Mouse (Mus musculus) v-Abl transformed pro-B cells (cell line): ENCODE data around the gene Grn.
"Not testable (repeated sequence)": the region's sequence is repeated elsewhere in the genome, so short reads cannot be mapped to it uniquely, and the experiment has no call there.

Experiments used
- in situ Hi-C, 2 experiments: fragments of 400-800 bp; cut with MboI; formaldehyde crosslinking; loops; one replicate each; pipeline ENCODE4 v1.15.1; 2025; ENCODE audit not compliant: unreplicated experiment in 2 of 2

Grn gene

DNA sequence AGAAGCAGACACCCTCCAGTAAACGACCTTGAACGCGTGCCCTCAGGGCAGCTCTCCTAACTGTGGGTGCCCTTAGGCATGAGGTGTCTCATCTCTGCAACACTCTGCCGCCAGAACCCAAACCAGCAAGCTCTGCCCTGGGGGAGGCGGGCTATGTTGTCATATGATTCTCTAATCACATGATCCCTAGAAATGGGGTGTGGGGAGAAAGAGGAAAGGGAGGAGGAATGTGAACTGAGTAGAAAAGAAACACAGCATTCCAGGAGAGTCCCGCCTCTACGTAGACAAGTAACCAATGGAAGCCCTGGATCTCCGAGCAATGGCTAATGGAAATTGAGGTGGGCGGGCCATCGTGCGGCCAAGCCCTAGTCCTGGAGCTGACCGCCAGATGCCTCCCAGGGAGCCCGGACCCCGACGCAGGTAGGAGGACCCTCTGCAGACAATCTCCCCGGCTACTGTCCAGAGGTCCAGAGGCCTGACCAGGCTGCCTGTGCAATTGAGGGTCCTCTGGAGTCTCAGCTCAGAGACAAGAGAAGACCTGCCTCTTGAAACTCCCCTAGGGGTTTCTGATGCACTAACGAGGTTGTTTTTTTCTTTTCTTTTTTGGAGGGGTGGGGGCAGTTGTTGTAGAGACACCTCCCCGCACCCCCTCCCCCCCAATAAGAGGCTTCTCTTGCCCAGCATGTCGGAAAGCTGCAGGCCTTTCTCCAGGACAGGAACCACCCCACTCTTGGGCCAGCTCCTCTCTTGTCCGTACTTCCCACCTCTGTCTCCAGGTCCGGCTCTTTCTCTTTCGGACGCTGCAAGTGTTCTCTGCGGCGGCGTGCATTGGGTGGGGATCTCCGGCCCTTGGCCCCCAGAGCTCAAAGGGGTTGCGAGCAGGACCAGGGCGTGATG lies at the start of gene Grn:
Gene Grn, plus strand, starts transcription at position 195 of the 897 bp plus-strand sequence.
- in situ Hi-C loops: loop anchor here in 1 of 2 experiments (10.0 kb wide), 1 partner anchor 126 kb away; no protein-coding TSS in a partner anchor

DNA sequence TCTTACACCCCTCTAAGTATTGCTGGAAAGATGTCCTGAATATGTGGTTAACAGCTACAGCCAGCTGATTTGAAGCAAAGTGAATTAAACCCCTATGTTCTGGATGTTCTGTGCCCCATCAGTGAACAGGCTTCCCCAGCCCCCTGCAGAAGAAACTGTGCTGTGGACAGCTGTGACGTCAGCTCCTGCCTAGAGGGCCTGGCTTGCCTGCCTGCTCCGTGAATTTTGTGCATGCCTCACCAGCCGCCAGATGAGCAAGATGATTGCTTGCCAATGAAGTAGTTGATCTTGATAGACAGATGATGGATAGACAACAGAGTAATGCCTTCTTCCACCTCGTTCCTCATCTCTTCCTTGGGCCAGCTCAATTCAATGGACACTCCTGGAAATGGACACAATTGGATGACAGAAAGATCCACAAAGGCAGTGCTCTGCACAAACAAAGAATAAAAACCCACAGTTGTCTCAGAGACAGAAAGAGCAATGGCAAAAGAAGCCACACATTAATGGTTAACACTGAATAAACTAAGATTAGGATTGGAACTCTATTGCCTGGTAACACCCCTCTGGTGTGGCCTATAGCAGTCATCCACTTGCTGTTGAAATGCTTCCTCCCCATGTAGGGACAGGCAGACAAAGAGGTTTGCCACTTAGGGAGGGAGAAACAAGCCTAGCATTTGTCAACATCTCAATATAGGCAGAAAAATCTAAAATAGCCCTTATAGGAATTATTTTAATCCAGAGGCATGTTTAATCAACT lies 48.6 kb upstream of the Grn start:
- in situ Hi-C loops: loop anchor here in 1 of 2 experiments (5.0 kb wide), 1 partner anchor 44 kb away; no protein-coding TSS in a partner anchor

DNA sequence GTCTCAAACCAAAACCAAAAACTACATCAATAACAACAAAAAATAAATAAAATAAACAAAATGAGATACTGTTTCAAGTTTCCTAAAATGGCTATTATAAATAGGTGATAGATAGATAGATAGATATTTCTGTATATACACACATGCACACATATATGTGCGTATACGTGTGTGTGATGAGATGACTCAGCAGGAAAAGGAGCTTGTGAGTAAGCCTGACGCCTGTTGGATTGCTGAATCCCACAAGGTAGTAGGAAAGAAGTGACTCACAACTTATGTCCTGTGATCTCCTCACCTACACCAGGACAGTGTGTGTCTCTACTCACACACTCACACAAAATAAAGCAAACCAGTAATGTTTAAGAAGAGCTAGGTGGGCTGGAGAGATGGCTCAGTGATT lies 47.3 kb upstream of the Grn start:
- in situ Hi-C loops: loop anchor here in 1 of 2 experiments (5.0 kb wide), 1 partner anchor 45 kb away; no protein-coding TSS in a partner anchor

DNA sequence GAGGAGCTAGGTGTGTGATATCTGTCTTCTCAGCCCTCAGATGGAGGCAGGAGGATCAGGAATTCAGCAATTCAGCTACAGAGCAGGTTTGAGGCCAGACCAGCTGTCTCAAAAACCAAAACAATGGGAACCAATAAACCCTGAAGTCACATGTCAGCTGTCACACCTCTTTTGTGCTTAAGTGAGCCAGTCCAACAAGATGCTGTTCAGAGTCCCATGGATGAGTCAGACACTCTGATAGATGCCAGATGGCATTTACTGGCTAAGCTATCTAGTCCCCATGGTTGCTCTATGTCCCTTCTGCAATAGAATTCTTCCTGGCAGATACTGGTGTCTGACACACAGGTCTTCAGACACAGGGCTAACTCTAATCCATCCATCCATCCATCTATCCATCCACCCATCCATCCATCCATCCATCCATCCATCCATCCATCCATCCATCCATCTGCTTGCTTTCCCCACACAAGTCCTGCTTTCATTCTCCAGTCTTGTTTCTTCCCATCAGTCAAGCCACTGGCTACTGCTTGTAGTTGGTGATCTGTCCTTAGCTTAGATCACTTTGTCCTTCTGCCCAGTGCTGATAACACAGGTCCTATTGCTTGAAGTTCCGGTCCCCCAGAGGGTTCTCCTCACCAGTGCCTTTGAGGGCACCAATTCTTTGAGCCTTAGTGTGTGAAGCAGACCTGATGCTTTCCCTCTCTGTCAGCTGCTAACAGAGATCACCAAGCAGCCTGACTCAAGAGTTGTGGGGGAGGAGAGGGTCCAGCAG lies 46.6 kb upstream of the Grn start:
- in situ Hi-C loops: loop anchor here in 1 of 2 experiments (5.0 kb wide), 1 partner anchor 46 kb away; no protein-coding TSS in a partner anchor

DNA sequence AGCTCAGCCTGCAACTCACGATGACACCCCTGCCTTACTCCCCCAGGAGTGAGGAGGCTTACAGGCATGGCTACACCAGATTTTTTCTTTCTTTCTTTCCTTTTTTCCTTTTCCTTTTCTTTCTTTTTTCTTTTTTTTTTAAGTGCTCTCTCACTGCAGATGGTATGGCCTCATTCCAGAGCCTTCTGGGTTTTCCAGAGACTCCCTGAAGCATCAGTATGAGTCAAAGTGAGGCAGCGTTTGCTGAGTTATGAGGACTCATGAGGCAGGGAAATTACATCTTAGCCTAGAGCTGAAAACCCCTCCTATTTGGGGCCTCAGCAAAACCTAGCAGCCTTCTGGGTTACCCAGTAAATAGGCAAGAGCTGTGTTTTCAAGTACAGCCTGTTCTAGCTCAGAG lies 45.7 kb upstream of the Grn start:
- in situ Hi-C loops: loop anchor here in 1 of 2 experiments (5.0 kb wide), 1 partner anchor 47 kb away; no protein-coding TSS in a partner anchor

DNA sequence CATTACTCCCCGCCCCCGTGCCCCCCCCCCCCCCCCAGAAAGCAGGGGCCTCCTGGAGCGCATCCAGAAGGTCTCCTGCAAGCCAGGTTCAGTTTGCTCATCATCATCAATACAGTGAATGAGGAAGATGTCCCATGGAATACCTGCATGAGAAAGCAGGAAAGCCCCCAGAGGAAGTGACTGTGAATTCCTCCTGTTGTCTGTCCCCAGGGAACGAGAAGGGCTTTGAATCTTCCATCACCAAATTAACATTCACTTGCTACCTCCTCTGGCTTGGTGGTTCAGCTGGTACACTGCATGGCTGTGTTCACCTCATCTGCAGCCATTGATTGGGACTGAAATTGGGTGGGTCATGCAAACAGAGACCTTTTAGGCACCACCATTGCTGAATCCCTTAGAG lies 45.0 kb upstream of the Grn start:
- in situ Hi-C loops: no loop called here

DNA sequence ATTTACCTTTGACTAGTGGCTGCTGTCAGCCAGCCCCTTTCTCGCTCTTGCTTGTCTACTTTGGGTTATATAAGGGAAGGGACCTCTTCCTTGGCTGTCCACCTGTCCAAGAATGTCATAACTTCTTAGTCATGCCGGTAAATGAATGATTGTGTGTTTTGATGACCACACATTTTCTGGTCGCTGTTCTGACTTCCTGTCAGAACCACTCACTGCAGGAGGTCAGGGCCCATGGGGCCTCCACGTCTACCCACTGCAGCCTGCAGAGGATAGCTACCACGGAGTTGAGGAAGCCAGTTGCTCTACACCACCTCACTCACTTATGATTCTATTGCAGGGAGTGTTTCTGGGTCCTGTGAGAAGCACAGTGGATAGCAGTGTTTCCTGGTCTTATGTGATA lies 44.0 kb upstream of the Grn start:
- in situ Hi-C loops: no loop called here

DNA sequence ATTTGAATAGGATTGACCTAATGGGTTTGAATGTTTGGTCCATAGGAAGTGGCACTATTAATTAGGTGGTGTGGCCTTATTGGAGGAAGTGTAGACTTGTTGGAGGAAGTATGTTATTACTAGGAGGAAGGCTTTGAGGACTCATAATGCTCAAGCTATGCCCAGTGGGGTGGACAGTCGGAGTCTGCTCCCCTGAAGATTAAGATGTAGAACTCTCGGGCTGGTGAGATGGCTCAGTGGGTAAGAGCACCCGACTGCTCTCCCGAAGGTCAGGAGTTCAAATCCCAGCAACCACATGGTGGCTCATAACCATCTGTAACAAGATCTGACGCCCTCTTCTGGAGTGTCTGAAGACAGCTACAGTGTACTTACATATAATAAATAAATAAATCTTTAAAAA lies 40.7 kb upstream of the Grn start:
- in situ Hi-C loops: not testable (repeated sequence)

DNA sequence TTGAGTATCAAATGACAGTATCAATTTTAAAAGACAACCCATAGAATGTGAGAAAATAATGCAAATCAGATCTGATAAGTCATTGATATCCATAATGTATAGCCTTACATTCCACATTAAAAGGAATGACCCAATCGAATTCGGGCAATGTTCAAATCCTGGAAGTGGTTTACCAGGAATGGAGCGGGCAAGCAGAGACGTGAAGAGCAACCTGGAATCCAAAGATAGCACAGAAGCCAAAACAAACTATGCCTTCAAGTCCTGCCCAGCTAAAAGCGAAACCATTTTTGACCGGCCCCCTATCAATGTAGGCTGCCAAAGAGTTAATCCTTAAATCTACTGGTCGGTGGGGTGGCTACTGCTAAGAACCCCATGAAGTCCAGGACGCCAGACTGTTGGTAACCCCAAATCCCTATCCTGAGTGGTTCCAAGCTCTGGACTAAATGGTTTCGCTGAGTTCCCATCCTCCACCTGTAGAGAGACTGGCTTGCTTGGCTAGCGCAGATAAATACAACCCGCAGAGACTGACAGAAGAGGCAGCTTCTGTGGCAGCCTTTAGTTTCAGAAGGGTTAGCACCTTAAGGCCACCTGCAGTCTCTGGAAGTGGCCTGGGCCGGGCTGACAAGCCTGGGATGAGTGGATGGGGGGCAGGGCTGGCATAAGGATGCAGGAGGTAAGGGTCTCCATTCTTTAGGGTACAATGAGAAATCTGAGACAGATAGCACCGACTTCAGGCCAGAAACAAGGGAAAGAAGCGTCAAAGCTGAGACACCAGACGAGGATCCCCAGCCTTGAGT lies 37.5 kb upstream of the Grn start:
- in situ Hi-C loops: no loop called here

DNA sequence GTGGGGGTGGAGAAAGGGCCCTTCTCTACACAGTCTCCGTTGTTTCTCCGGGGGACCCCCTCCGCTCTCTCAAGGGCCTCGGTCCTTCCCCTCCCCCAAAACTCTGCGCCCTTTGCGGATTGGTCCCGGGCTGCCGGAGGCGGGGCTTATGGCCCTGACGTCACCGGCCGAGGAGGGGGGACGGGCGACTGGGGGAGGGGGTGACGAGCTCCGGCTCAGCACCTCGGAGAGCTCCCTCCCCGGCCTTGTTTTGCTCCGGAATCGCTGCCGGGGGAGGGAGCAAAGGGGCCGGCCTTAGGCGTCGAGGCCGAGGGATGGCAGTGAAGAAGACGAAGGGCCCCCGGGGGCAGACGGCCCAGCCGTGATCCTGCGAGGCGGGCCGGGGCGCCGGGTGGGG lies 36.9 kb upstream of the Grn start, which contains the start of gene Rundc3a:
Gene Rundc3a, plus strand, starts transcription at position 166 of the 397 bp plus-strand sequence.
- in situ Hi-C loops: no loop called here

DNA sequence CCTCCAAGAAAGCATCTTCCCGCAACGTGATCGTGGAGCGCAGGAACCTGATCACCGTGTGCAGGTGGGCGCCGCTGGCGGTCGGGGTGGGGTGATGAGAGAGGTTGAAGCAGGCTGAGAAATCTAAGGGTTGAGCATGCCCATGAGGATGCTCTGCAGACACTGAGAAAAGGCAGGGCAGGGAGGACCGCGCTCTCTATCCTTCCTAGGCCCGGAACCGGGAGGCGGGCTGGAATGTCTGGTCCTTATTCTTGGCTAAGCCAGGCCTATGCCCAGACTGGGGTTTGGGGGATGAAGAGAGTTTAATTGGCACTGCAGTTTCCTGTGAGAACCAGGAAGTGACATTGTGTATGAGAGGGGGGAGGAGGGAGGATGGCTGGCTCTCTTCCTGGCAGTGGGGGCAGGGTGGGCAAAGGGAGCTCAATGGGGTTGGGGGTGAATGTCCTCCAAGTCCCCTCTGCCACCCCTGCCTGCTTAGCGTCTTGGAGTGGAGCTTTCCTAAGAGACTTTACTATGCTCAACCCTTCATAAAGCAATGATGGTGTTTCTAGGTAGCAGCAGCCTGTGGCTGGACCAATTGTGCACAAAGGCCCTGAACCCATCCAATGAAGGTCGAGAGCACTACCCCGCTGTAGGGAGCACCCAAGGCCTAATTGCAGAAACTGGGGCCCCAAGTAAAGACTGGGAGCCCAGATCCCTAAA lies 36.2 kb upstream of the Grn start:
- in situ Hi-C loops: no loop called here

DNA sequence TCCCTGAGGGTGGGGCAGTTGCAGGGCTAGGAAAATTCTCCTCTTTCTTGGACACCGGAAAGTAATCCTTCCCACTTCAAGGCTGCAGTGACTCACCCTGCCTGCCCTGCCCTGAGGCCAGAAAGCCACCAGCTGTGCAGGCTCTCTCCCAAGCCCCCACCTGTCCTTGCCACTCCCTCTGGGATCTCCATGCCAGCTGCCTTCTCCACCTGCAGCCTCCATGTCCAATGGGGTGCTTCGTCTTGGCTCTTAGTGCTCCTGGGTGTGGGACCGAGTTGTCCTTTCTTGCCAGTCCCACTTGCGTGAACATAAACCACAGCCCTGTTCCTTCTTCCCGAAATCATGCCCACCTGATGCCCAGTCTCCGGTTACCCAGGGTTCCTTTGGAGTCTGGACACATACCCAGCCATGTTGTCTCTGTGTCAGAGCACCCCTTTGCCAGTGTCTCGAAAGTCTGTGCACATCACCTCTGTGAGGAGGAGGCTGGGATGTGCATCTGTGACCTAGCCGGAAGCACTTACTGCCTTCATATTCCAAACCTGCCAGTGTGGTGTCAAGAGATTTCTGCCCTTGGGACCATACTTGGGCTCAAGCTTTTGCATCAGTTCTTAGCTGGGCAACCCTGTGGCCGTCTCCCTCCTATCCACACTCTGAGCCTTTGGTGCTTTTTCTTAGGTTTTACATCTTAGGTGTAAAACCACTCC lies 35.5 kb upstream of the Grn start:
- in situ Hi-C loops: no loop called here

DNA sequence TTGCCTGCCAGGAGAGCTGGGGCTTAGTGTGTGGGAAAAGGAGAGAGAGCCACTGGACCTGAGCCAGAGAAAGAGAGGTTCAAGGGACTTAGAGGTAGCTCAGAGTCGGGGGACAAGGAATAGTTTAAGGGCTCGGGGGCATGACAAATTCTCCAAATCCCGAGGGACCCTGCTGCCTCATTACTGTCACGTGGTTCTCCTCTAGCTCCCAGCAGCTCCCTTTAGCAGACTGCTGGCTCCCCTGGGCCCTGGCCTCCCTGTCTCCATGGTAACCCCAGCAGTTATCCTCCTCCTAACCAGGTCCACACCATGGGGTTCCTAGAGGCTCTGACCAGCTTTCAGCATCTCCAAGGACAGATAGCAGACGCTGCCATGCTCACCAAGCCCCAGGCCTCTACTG lies 34.9 kb upstream of the Grn start:
- in situ Hi-C loops: no loop called here

DNA sequence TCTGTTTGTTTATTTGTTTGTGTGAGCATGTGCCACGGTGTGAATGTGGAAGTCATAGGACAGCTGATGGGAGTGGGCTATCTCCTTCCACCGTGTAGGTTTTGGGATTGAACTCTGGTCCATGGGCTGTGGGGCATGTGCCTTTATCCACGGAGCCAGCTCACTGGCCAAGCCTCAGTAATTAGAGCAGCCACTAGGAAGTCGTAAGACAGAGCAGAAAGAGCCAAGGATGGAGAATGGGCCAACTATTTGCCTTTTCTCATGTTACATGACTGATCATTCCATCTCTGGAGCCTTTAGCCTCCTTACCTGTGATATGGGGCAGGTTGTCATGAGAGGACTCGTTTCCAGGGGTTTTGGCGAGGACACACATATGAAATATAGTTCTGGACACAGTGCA lies 33.9 kb upstream of the Grn start:
- in situ Hi-C loops: no loop called here

DNA sequence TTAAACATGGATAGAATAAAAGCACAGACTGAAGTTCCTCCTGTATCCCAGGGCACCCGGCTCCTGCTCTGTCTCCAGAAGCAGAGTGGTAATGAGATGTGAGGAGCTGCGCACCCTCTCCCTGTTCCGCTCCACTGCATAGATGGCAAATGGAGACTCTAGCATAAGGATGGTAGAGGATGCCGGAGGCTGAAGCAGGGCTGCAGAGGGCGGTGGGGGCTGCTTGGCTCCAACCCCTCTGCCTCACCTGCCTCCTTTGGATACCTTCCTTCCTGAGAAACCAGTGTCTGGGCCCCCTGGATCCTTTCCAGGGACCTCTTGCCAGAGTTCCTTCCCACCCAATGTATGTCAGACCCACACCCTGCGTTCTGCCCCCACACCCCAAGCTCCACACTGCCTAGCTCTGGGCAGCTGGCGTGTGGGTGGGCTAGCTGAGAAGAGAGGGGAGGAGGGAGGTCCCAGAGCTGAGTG lies 33.4 kb upstream of the Grn start:
- in situ Hi-C loops: no loop called here

DNA sequence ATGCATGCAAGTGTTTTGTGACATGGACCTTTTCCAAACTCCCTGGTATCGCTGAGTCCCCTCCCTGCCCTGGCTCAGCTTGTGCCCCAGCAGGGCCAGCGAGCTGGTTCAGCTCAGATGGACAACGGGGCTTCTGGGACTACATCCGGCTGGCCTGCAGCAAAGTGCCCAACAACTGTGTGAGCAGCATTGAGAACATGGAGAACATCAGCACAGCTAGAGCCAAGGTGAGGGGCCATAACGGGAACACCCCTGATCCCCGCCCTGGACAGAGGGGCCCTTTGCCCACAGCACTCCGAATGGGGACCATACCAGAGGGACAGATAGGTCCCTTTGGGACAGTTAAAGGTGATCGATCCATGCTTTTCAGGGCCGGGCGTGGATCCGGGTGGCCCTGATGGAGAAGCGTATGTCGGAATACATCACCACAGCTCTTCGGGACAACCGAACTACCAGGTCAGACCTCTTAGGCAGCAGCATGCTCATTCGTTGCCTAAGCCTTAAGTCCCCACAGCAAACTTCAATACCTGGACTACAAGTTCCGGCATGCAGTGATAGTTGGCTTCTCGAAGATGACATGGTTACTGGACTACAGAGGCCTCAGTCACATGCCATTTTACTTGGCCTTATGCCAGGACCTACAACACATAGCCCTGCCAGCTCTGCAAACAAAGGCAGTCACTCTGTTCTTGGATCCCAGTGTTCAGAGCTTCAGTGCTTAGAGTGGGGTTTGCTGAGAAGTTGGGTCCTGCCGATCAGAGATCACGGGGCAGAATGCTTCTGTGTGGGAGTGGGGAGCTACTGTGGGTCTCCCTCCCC lies 31.9 kb upstream of the Grn start:
- in situ Hi-C loops: no loop called here

DNA sequence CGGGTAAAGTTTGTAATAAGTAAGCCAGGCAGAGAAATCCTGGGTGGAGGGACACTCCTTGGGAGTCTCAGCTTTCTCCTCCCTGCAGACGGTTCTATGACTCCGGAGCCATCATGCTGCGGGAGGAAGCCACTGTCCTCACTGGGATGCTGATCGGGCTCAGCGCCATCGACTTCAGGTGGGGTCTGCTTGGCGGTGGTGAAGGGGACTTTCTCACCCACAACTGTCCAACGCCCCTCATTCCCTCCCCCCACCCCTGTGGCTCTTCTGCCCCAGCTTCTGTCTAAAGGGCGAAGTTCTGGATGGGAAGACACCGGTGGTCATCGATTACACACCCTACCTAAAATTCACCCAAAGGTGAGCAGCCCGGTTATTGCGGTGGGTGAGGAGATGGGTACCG lies 31.0 kb upstream of the Grn start:
- in situ Hi-C loops: no loop called here
